Mouse (Mus musculus) thymus, postnatal 4 days (tissue): ENCODE results near the gene Cnot10.
A peak's percentile ranks its signal among the peaks of the same experiment; 100 is the strongest.

Experiments used
- DNase-seq: peaks from one replicate; pipeline ENCODE4 v3.0.0; 2021

Cnot10 gene

DNA sequence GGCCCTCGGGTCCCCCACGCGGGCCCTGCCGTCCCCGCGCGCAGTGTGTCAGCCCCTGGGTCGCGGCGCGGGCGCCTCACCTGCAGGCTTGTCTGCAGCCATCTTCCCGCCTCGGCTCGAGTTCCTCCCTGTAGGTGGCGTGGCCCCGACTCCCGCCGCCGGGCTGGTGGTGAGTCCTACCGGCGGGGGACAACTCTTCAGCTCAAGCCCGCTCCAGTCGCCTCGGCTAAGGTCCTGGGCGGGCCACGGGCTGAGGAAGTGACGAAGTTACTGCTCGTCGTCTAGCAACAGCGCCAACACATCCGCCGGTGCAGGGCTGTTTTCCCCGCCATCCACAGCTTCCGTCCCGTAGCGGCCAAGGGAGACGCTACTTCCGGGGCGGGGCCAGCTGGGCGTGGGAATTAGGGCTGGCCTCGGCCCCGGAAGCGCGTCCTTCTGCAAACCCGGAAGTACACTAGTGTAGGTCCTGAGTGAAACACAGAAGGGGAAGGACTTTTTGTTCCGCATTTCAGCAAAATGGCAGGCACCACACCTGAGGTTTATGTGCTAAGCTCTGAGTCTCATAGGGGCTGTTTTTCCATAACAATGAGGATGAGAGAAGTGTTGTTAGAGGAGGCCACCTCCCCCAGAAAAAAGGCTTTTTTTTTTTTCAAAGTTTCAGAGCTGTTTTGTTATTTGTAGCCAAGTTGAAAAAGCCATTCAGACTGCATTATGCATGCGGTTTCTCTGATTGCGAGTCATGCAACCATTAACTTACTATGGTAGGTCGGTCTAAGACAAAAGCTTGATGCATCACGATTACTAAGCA is at the start of gene Cnot10:
Cnot10 (minus strand) TSS at position 346 of the 808 bp plus-strand sequence.
- DNase-seq, result peak; percentile 100

DNA sequence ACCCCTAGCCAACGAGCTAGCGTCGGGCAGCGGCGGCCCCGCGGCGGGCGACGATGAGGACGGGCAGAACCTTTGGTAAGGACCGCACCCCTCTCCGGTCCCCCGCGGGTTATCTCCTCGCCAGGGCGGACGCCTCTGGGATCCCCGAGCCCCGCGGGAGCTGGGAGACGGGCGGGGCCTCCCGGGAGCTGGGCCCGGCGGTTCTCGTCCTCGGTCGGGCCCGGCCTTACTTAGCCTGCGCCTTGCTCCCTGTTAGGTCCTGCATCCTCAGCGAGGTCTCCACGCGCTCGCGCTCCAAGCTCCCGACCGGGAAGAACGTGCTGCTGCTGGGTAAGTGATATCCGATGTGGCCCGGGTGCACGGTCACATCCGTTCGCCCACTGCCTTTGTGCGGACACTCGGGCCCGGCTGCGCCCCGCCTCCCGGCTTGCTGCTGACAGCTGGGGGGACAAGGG is 49.0 kb upstream of the Cnot10 start:
- DNase-seq, result no peak

GRCm38 (mm10) chr9:114688252-114688952 is 48.4 kb upstream of the Cnot10 start, which contains the start of gene Dync1li1:
TSS of gene Dync1li1 (plus strand) at chr9:114688790.
- DNase-seq, result peak; percentile 99

DNA sequence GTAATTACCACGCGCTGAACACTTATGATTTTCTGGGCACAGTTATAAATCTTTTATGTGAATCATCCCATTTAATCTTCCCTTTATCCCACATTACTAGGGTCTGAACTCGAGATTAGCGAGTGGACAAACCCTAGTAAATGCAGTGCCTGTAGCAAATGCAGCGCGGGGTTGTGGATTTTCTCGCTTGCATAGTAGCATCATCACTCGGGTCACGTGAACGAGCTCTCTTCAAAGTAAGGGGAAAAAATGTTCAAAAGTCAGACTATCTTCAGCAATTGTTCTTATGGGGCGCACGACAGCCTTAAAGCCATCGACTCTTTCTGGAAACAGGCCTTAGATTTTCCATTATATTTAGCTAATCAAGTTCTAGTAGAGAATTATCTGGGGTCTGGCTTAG is 47.7 kb upstream of the Cnot10 start:
- no peak for DNase-seq

DNA sequence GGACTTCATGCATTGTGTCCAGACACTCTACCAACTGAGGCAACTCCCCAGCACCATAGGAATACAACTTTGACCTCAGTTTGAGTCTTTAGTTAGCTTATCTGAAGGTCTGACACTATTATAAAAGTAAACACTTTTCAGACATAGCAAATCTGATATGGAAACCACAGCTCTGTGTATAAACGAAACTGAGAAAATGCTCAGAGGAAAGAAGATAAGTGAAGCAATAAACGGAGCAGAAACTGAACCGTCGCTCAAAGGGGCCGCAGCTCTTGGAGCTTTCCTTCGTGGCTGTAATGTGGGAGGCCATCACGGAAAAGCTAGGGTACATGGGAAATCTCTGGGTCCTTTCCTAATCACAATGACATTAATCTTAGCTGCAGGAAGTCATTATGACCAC is 46.3 kb upstream of the Cnot10 start:
- no peak for DNase-seq

DNA sequence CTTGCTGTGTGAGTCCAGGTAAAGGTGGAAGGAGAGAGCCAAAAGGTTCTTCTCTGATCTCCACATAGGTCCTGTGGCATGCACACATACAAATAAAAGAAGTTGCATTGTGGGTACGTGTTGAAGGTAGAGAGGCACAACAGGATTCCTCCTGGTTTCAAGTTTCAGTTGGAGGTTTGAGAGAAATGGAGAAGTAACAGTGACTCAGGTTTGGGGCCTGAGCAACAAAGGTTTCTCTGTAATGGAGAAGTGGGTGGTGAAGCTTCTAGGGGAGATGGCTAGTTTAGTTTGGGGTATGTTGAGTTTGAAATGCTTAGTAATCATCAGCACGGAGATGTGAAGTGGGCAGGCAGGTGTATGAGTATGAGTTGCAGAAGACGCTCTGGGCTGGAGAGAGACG is 42.2 kb upstream of the Cnot10 start:
- no peak for DNase-seq

DNA sequence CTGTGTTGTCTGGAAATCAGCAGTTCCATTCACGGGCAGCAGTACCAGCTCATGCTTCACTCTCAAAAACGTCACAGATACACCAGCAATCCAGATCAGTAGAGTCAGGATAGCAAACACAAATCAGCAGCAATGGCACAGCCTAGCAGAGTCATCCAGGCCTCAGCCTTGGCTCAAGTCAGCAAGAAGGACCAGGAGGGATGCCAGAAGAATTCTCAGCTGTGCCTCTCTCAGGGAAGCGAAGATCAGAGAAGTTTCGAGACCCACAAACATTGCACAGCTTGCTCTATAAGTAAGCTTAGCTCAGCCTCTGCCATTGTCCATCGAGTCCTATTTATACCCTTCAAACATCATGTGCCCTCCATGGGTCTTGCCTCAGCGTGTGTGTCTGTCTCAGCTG is 40.5 kb upstream of the Cnot10 start:
- DNase-seq, result no peak

DNA sequence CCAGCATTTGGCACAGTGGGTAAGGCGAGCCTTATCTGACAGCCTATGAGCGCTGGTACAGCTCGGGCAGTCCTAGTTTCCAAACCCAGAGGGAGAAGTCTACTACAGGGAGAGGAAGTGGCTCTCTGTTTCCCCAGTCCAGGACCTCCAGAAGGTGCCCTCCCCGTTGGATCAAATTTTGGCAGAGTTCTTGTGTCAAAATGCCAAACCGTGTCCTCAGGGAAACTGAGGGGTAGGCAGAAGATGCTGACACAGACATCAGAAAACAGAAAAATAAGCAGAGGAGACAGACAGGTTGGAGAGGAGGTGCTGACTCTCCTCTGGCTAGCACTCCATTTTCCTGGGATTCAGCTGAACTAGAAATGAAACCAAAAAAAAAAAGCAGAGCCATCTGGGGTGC is 40.0 kb upstream of the Cnot10 start:
- DNase-seq, result no peak

- DNase-seq, result no peak
Observed at GRCm38 (mm10) chr9:114678576-114678975, 38.6 kb upstream of the Cnot10 start.

DNA sequence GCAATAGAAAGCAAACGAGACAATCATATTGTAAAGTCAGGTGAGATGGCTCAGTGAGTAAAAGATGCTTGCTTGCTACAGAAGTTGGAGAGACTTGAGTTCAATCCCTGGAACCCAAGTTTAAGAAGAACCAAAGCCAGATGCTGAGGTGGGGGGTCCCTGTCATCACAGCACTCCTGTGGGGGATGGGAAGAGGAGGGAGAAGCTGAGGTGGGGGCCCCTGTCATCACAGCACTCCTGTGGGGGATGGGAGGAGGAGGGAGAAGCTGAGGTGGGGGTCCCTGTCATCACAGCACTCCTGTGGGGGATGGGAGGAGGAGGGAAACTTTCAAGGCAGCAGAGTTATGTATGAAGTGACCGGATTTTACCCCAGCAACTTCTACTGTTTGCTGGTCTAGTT is 33.6 kb upstream of the Cnot10 start:
- DNase-seq, result no peak

- DNase-seq, result peak; percentile 10
Observed at GRCm38 (mm10) chr9:114672703-114673561, 32.9 kb upstream of the Cnot10 start.

GRCm38 (mm10) chr9:114671946-114672345 is 32.0 kb upstream of the Cnot10 start:
- no peak for DNase-seq

GRCm38 (mm10) chr9:114669011-114669410 is 29.0 kb upstream of the Cnot10 start:
- no peak for DNase-seq

GRCm38 (mm10) chr9:114668047-114668446 is 28.1 kb upstream of the Cnot10 start:
- DNase-seq, result no peak

DNA sequence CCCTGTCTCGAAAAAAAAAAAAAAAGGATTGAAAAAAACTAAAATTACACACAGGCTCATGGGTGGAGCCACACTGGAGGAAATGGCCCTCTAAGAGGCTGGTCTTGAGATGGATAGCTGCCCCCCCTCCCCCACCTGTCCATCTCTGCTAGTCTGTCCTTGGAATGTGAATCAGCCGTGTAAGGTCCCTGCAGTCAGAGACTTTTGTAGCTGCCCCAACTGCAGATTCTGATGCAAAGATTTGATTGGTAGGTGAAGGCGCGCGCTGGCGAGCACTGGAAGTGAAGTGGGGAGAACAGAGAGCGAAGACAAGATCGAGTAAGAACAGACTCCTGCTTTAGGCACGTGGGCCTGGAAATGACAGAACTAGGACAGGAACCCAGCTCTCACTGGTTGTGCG is 26.9 kb upstream of the Cnot10 start:
- DNase-seq, result no peak

DNA sequence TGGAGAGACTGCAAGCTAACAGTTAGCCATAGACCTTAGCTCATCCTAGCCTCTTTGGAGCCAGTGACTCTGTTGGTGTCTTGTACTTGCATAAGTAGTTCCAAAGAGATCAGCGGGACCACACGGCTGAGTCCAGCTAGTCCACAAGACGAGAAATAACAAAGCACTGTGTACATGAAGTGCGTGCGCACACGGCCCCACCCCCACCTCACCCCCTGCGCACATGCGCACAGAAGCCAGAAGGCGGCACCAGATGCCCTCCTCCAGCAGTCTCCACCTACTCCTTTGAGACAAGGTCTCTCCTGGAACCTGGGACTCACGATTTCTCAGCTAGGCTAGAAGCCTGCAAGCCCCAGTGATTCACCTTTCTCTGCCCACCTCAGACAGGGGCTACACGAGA is 23.8 kb upstream of the Cnot10 start:
- DNase-seq, result no peak

- no peak for DNase-seq
Observed at GRCm38 (mm10) chr9:114661991-114662390, 22.0 kb upstream of the Cnot10 start.

- DNase-seq, result no peak
Observed at GRCm38 (mm10) chr9:114660983-114661382, 21.0 kb upstream of the Cnot10 start.

DNA sequence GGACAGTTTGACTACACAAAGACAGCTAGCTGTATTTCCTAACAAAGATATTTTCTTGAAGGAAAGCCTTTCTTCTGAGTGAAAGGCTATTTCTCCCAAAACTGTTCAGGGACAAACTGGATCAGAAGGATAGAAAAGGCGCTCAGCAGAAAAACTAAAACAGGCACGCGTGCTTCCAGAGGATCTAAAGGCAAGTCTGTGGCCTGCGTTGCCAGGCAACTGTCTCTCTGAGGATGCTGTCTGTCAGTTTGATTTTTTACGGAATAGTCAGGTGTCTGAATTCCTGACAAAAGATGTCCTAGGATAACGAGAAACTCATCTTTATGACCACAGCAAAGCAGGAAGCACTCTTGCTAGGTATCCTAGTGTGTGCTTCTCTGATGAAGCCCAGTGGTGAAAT is 20.5 kb upstream of the Cnot10 start:
- no peak for DNase-seq

- no peak for DNase-seq
Observed at GRCm38 (mm10) chr9:114656701-114657100, 16.7 kb upstream of the Cnot10 start.

GRCm38 (mm10) chr9:114655356-114655755 is 15.4 kb upstream of the Cnot10 start:
- DNase-seq, result no peak

DNA sequence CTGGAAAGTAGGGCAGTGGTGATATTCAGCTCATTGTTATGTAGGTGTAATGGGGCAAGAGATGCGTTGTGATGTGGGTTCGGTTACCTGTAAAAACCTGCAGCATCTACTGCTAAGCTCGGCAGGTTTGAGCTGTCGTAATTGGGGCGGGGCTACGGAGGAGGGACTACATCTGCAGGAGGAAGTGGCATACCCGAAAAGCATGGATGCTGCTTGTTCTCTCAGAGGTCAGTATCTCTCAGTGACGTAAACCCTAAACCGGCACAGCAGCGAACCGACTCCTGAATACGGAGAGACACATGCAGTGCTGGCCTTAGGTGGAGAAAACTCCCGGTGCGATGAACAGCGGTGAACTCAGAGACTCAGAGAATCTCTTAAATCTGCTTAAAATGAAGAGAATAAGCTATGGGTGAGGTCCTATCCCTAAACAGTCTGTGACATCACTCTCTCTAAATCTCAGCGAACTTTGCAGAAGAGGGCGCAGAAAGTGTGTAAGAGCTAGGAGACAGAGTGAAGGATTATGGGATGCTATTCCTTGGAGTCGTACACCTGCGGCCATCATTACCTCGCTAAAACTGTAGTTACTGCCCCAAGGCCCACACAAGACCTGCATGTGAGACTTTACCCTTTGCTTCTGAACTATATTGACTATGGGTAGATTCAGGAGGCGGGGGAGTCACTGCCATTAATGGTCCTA is 11.1 kb upstream of the Cnot10 start:
- DNase-seq, result peak; percentile 41

DNA sequence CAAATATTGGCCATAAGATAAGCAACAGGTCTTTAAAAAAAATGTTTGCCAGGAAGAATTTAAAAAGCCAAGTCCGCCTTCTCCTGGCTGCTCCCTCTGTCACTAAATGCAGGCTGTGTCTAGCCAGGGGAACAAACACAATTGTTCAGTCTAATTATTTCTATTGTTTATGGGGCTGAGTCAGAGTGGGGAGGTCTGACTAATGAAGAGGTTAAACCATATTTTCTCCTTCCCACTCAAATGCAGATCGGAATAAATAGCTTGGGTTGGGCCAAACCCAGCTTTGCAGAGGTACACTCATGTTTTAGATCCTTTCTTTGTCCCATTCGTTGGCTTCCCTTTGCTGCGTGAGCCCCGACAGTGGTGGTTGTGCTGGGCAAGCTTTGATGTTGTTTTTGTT is 9.4 kb upstream of the Cnot10 start:
- DNase-seq, result no peak
